ENCODE assay signal across 9 mouse cellular contexts in the genomic region with DNA sequence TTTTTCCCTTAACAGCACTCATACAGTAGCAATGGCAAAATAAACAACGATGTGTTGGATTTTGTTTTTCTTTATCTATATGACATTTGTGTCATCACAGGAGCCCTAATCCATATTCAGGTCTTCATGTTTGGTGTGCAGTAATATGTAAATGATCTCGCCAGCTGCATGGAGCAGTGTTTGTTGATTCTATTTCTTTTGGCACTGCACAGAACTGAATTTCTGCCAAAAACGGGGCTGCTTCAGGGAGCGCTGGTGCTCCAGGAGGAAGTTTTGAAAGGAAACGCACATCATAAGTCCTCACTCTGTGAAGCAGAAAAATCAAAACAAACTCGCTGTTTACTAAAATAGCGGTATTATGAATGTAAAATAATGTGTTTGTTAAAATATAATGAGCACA.
DNase-seq lines count a peak whose midpoint lies in the region; ATAC-seq and TF ChIP-seq lines count a peak whose summit lies in the region.
"Had no signal": no experiment of that assay in that cellular context is flagged by ENCODE, and none has a peak within 500 bp of the region (broad histone marks: within the 10 kb centered on the region; RNA-seq: fewer than 3 reads in every experiment).

No protein-coding gene starts in this region.

- intact Hi-C loops in heart, postnatal 10 days (cut with DNase I): no loop called here

- no peaks in the 10 kb centered on the region for H3K27me3 ChIP-seq in liver, postnatal 0 days (ENCODE audit: insufficient read depth, low read length)
- H3K27me3 ChIP-seq: CH12.LX had no signal

- DNase-seq in frontal cortex, postnatal 25 days (ENCODE audit: low spot score in 2 of 2): no peak
- DNase-seq in brain, embryonic 18.5 days (ENCODE audit: low read depth, low spot score): peak; percentile 73
- peak; percentile 68 to 71 for DNase-seq in heart, postnatal 10 days
- peak; percentile 53 for DNase-seq in layer of hippocampus, adult 9-11 months
- DNase-seq in right cerebral cortex, adult 18-20 months: peak; percentile 53
- DNase-seq in liver, postnatal 0 days: no peak
- no peak for DNase-seq in thymus, postnatal 14 days

- no peaks in the 10 kb centered on the region for H3K9me3 ChIP-seq in liver, postnatal 0 days (ENCODE audit: low read length)

- no peak overlapping the region for H3K27ac ChIP-seq in liver, postnatal 0 days (ENCODE audit: low read depth)

- H3K9ac ChIP-seq in liver, postnatal 0 days (replicated peaks): no peak overlapping the region

- H3K4me3 ChIP-seq in liver, postnatal 0 days (ENCODE audit: low read depth, low read length): no peak overlapping the region

- WGBS in liver, postnatal 0 days (ENCODE audit: insufficient replicate concordance): 65% methylated on average over 7 of the region's 7 CpGs

- no peaks in the 10 kb centered on the region for H3K36me3 ChIP-seq in liver, postnatal 0 days (replicated peaks; ENCODE audit: insufficient read depth, low read length)

- no peak overlapping the region for H3K4me2 ChIP-seq in liver, postnatal 0 days (ENCODE audit: low read depth, low read length)

- TF ChIP-seq EP300 in liver, postnatal 0 days (IDR thresholded peaks at IDR 0.05; ENCODE audit: low read depth): no peak

- peak; percentile 77 for ATAC-seq in frontal cortex, adult (ENCODE audit: low TSS enrichment)
- ATAC-seq in liver, postnatal 0 days: no peak

- no peaks in the 10 kb centered on the region for H3K4me1 ChIP-seq in liver, postnatal 0 days (ENCODE audit: insufficient read depth)

- TF ChIP-seq CTCF in liver, postnatal 0 days (IDR thresholded peaks at IDR 0.05; ENCODE audit: low read depth): no peak

Comparison
In these comparisons a context has a peak if more than half of its experiments do, and no peak if none do; other contexts are left out.
1. DNase-seq: peak in brain, embryonic 18.5 days (single experiment), heart, postnatal 10 days (2 of 2), layer of hippocampus, adult 9-11 months (single experiment) and right cerebral cortex, adult 18-20 months (single experiment); none in frontal cortex, postnatal 25 days (0 of 2), liver, postnatal 0 days (single experiment) and thymus, postnatal 14 days (single experiment).